Mouse (Mus musculus): ENCODE measurements around the gene Nradd. TPM values are rescaled to one million over a fixed set of nuclear protein-coding genes. Genes with fewer than 3 reads are reported as not detected.

Gene Nradd
- polyA plus RNA-seq, 1 experiment, result 109 TPM

DNA sequence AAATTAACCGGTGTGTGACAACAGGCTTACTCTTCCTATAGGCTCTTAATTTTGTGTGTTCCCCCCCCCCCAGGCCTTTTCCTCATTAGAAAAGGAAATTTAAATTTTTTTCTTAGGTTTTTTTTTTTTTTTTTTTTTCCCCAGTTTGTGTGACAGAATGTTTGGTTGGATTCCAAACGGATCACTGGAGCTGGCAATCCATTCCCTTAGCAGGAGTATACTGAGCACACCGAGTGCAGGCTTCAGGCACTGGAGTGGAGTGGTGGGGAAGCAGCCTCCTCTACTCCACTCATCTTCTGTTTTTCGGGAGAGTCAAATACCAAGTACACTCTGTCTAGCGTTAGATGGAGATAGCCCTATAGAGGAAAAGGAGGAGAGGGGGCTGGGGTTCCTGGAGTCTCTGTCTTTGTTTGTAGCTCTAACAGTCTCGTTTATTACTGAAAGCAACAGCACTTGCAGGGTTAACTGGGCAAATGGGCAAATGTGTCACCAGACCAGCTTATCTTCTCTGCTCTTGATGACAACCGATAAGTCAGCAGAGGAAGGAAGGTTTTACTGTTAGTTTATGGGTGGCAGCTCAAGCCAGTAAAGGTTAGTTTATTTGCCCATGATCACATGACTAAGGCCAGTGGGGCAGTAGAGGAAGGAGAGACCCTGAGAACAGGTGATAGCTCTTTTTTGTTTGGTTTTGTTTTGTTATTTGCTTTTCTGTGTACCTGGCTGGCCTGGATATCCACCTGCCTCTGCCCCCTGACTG lies 36.8 kb upstream of the Nradd start:
- 0 out of 2 replicates have a peak, but pooled peaks cover 3% of the 10 kb centered on the region for H3K4me1 ChIP-seq (ENCODE audit: control insufficient read depth, insufficient read depth, low read length)
- no peak overlapping the region for H3K27ac ChIP-seq (ENCODE audit: insufficient read depth, low read length)
- no peak overlapping the region for H3K4me3 ChIP-seq (ENCODE audit: insufficient read depth, low read length)
- no peak for TF ChIP-seq POLR2A (IDR thresholded peaks at IDR 0.05; ENCODE audit: low read depth, low read length)
- TF ChIP-seq CTCF (IDR thresholded peaks at IDR 0.05; ENCODE audit: borderline replicate concordance, insufficient read depth, low read length), result no peak

DNA sequence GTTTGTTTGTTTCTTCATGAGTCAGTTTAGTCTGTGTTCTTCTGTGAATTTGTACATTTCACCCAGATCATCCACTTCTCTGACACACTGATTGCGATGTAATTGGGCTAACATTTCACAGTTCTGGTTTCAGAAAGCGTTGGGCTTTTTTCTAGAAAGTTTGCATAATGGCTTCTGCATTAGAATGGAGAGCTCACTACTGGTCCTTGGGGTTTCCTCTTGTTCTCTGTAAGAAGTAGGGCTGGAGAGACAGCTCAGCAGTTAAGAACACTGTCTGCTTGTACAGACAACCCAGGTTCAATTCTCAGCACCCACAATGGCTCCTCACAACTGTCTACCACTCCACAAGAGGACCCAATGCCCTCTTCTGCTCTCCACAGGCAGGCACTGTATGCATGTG lies 36.0 kb upstream of the Nradd start:
- Histone ChIP-seq H3K4me3 (ENCODE audit: insufficient read depth, low read length) (no peak overlapping the region), H3K27ac (ENCODE audit: insufficient read depth, low read length) (no peak overlapping the region), H3K4me1 (ENCODE audit: control insufficient read depth, insufficient read depth, low read length) (peaks cover 3% of the 10 kb centered on the region; the same call in 1 of the 2 replicates)
- TF ChIP-seq CTCF (IDR thresholded peaks at IDR 0.05; ENCODE audit: borderline replicate concordance, insufficient read depth, low read length) (no peak), POLR2A (IDR thresholded peaks at IDR 0.05; ENCODE audit: low read depth, low read length) (no peak)

DNA sequence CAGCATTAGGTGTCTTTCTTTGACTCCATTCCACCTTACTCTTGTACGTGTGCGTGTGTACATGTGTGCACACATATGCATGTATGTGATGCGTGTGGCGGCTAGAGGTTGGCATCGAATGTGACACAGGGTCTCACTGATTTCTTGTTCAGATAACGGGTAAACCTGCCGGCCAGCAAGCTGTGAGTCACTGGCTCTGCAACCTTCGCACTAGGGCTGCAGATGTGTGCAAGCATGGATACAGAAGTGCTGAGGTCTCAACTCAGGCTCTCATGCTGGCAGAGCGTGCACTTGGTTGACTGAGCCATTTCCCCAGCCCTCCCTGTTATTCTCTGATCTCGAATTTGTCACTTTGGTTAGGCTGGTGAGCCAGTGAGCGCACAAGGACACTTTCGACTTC lies 35.3 kb upstream of the Nradd start:
- Histone ChIP-seq H3K4me3 (ENCODE audit: insufficient read depth, low read length) (no peak overlapping the region), H3K27ac (ENCODE audit: insufficient read depth, low read length) (no peak overlapping the region), H3K4me1 (ENCODE audit: control insufficient read depth, insufficient read depth, low read length) (peaks cover 3% of the 10 kb centered on the region; the same call in 1 of the 2 replicates)
- TF ChIP-seq POLR2A (IDR thresholded peaks at IDR 0.05; ENCODE audit: low read depth, low read length) (no peak), CTCF (IDR thresholded peaks at IDR 0.05; ENCODE audit: borderline replicate concordance, insufficient read depth, low read length) (no peak)

DNA sequence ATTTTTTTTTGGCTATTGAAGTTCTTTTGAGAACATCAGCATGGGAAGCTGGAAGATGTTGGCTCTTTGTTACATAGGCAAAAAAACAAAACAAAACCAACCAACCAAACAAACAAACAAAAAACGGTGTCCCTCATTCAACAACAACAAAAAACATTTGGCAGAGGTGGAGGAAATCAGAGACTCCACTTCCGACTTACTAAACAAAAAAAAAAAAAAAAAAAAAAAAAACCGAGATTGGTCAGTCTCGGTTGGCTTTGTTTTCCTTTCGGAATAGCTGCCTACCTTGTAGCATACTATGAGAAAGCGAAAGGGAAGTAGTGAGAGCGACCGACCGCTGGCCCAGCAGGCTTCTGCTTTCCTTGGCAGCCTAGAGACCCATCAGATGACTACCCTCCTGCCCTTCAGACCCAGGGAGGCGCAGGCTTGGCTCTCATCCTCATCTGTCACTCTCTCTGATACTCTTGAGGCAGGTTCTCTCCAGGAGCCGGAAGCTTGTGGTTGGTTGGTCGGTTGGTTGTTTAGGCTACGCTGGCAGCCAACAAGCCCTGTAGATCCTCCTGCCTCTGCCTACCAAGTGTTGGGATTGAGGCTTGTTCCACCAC lies 33.3 kb upstream of the Nradd start:
- TF ChIP-seq CTCF (IDR thresholded peaks at IDR 0.05; ENCODE audit: borderline replicate concordance, insufficient read depth, low read length) (no peak), POLR2A (IDR thresholded peaks at IDR 0.05; ENCODE audit: low read depth, low read length) (no peak)
- Histone ChIP-seq H3K4me1 (ENCODE audit: control insufficient read depth, insufficient read depth, low read length) (peaks cover 3% of the 10 kb centered on the region; the same call in 1 of the 2 replicates), H3K27ac (ENCODE audit: insufficient read depth, low read length) (no peak overlapping the region), H3K4me3 (ENCODE audit: insufficient read depth, low read length) (no peak overlapping the region)

DNA sequence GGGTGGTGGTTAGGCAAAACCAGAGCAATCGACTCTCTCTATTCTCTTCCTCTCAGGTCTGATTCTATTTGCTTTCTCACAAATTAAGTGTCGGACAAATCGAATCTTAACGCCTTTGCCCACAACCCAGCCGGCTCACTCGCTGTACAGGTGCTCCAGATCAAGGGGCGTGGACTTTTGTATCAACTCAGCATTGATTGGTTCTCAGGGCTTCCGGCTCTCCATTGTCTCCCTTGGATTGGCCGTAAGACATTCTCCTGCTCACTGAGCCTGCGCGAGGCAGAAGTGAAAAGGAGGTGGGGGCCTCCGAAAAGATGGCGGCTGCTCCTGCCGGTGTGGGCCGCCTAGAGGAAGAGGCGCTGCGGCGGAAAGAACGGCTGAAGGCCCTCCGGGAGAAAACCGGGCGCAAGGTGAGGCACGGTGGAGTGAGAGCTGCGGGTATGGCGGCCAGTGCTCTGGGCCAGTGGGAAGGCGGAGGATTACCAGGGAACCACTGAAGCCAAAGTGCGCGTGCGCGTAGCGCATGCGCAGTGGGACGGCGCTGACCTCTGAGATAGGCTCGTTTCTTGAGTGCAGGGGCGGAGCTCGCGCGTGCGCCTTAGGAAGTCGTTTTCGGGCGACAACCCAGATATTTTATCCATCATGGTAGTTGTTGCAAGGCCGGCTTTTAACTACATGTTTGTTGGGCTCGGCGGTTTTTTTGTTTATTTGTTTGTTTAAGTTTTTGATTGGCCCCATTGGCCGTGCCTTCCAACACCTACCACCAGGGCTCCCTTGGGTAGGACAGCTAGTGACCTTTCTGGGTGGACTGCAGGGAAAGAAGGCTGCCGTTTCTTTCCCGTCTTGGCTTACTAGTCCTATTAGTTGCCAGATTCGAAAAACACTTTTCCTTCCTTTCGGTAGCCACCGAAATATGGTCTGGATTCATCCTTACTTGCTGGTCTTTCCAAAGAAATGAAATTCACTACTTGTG lies 32.3 kb upstream of the Nradd start, which contains the start of gene Ccdc12:
TSS of gene Ccdc12 (plus strand) at position 255 of the 973 bp plus-strand sequence.
- Histone ChIP-seq H3K27ac (ENCODE audit: insufficient read depth, low read length) (0 out of 2 replicates have a peak within 1 kb of the TSS, but pooled peaks have one; percentile 43), H3K4me1 (ENCODE audit: control insufficient read depth, insufficient read depth, low read length) (peaks cover 3% of the 10 kb centered on the region; the same call in 1 of the 2 replicates), H3K4me3 (ENCODE audit: insufficient read depth, low read length) (peak within 1 kb of the TSS; percentile 76)
- TF ChIP-seq POLR2A (IDR thresholded peaks at IDR 0.05; ENCODE audit: low read depth, low read length), result peak; percentile 66
- TF ChIP-seq CTCF (IDR thresholded peaks at IDR 0.05; ENCODE audit: borderline replicate concordance, insufficient read depth, low read length), result no peak

DNA sequence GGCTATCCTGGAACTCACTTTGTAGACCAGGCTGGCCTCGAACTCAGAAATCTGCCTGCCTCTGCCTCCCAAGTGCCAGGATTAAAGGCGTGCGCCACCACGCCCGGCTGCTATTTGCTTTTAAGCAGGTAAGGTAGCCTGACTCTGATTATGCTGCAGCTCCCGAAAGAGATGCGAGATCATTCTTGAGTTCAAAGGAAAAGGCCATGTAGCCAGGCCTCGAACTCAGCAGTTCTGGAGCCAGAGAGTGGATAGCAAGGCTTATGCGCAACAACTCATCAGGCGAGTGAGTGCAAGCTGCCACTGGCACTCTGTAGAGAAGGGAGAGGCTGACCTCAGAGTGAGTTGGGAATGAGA lies 31.4 kb upstream of the Nradd start:
- peaks cover 3% of the 10 kb centered on the region; the same call in 1 of the 2 replicates for H3K4me1 ChIP-seq (ENCODE audit: control insufficient read depth, insufficient read depth, low read length)
- H3K4me3 ChIP-seq (ENCODE audit: insufficient read depth, low read length), result peak overlapping the region; percentile 48; the same call in 1 of the 2 replicates
- no peak overlapping the region for H3K27ac ChIP-seq (ENCODE audit: insufficient read depth, low read length)
- no peak for TF ChIP-seq POLR2A (IDR thresholded peaks at IDR 0.05; ENCODE audit: low read depth, low read length)
- no peak for TF ChIP-seq CTCF (IDR thresholded peaks at IDR 0.05; ENCODE audit: borderline replicate concordance, insufficient read depth, low read length)

DNA sequence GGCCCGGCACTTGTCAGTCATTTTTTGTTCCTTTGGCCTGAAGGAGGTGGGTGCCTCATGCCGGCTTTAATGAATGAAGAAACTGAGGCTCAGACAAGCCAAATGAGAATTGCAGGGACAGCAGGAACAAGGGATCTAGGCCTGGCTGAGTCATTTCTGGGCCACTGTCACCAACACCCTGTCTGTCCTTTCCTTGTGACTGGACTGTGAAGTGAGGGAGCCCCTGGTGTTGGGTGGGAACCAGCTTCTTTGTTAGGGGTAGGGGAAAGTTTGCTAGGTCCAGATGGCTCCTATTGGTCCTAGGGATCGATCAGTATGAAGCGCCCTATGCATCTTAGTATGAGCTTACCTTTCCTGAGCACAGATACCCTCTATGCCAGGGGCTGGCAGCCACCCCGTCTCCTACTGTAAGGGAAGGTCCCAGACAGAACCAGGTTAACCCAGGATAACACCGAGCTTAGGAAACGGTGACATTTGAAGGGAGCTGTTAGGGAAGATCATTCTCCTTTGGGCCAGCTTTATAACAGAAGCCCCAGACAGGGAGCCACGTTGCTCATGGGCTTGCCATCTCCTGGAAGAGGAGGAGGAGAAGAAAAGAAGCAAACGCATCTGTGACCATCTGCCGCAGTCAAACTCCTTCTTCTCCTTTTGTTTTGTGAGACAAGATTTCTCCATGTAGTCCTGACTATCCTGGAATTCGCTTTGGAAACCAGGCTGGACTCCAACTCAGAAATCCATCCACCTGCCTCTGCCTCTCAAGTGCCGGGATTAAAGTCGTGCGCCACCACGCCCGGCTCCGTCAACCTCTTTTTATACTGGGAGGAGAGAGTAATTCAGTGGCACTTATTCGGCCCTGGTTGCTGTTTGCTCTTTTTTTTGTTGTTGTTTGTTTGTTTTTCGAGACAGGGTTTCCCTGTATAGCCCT lies 30.7 kb upstream of the Nradd start:
- Histone ChIP-seq H3K4me1 (ENCODE audit: control insufficient read depth, insufficient read depth, low read length) (peaks cover 3% of the 10 kb centered on the region; the same call in 1 of the 2 replicates), H3K27ac (ENCODE audit: insufficient read depth, low read length) (no peak overlapping the region), H3K4me3 (ENCODE audit: insufficient read depth, low read length) (no peak overlapping the region)
- no peak for TF ChIP-seq POLR2A (IDR thresholded peaks at IDR 0.05; ENCODE audit: low read depth, low read length)
- TF ChIP-seq CTCF (IDR thresholded peaks at IDR 0.05; ENCODE audit: borderline replicate concordance, insufficient read depth, low read length), result no peak

DNA sequence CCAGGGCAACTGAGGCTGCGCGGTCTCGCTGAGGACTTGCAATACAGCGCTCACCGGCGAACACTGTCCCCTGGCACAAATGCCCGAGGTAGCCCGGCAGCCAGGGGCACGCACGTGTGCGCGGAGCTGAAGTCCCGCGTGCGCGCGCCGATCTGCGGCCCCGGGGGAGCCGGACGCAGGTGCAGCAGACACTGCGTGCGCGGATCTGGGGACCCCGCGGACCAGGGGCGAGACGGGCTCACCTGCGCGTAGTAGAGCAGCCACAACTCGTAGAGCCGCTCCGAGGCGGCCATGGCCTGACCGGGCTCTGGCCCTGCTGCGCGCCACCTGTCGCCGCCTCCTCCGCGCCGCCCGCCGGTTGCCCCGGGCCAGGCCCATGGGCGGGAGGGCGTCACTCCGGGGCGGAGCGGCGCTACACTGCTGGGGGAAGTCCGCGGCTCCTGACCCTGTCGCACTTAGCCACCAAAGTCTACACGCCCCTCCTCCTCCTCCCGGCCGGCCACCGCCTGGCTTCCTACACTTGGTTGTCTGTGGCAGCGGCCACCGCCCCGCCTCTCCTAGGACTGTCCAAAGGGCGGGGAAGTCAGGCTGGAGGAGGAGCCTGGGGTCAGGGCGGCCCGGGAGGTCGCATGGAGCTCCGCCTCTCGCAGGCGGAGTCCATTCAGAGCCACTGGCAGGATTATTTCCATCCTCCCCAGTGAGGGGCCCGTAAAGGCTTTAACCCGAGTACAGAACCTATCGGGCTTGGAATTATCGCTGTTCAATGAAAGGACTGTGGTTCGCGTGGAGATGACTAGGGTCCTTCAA lies 29.6 kb upstream of the Nradd start, which contains the start of gene Nbeal2:
TSS of gene Nbeal2 (minus strand) at position 507 of the 807 bp plus-strand sequence.
- Histone ChIP-seq H3K4me1 (ENCODE audit: control insufficient read depth, insufficient read depth, low read length) (peaks cover 3% of the 10 kb centered on the region; the same call in 1 of the 2 replicates), H3K27ac (ENCODE audit: insufficient read depth, low read length) (no peak within 1 kb of the TSS), H3K4me3 (ENCODE audit: insufficient read depth, low read length) (peak within 1 kb of the TSS; percentile 37)
- TF ChIP-seq POLR2A (IDR thresholded peaks at IDR 0.05; ENCODE audit: low read depth, low read length) (peak; percentile 39), CTCF (IDR thresholded peaks at IDR 0.05; ENCODE audit: borderline replicate concordance, insufficient read depth, low read length) (no peak)
